Mouse (Mus musculus) lung, embryonic 15.5 days (tissue): ENCODE results near the gene Helq. TPM values are rescaled to one million over a fixed set of nuclear protein-coding genes. Genes with fewer than 3 reads are reported as not detected.

Source experiments
- ATAC-seq: fragments of 200-750 bp; cut with Nextera tagmentation; 2 replicates; pipeline ENCODE4 v1.8.0; 2017; ENCODE audit warnings: moderate number of reproducible peaks, borderline replicate concordance; ENCODE audit not compliant: low FRiP score, low TSS enrichment; ENCODE audit errors: extremely low read depth
- H3K27ac ChIP-seq: fragments of 300-500 bp; sonication (generic); 2 replicates; pipeline ENCODE4 v1.5.1; 2015; ENCODE audit warnings: moderate library complexity, mild to moderate bottlenecking, inconsistent platforms
- H3K27me3 ChIP-seq: fragments of 300-500 bp; sonication (generic); 2 replicates; pipeline ENCODE4 v1.6.1; 2015; ENCODE audit warnings: inconsistent platforms
- H3K36me3 ChIP-seq: fragments of 300-500 bp; sonication (generic); 2 replicates; pipeline ENCODE4 v1.6.1; 2015; ENCODE audit warnings: inconsistent platforms
- H3K4me1 ChIP-seq: fragments of 300-500 bp; sonication (generic); 2 replicates; pipeline ENCODE4 v1.6.1; 2015; ENCODE audit warnings: inconsistent platforms
- H3K4me2 ChIP-seq: fragments of 300-500 bp; sonication (generic); 2 replicates; pipeline ENCODE4 v1.6.1; 2015; ENCODE audit warnings: inconsistent platforms, mild to moderate bottlenecking, moderate library complexity
- H3K4me3 ChIP-seq: fragments of 300-500 bp; sonication (generic); 2 replicates; pipeline ENCODE4 v1.5.1; 2015; ENCODE audit warnings: mild to moderate bottlenecking, inconsistent platforms
- H3K9ac ChIP-seq: fragments of 300-500 bp; sonication (generic); 2 replicates; pipeline ENCODE4 v1.6.1; 2015; ENCODE audit warnings: inconsistent platforms
- H3K9me3 ChIP-seq: fragments of 300-500 bp; sonication (generic); 2 replicates; pipeline ENCODE4 v1.6.1; 2016; ENCODE audit warnings: inconsistent platforms
- WGBS: fragments of 180-500 bp; shearing (Covaris S2); methylation state at CpG from one replicate; pipeline ENCODE4 v1.1.7; 2015; 5-methylcytosine and 5-hydroxymethylcytosine counted together
- polyA plus RNA-seq: library from polyadenylated mRNA; unstranded; fragments of >200 nt; fragmentation: Nextera tagmentation; extraction: Ambion mirVana; gene quantifications from 2 replicates; pipeline ENCODE4 v1.2.1, GENCODE M21; 2015

The Helq gene
- 14.7 and 18.3 TPM in 2 replicates for polyA plus RNA-seq

GRCm38 (mm10) chr5:100798165-100798860, at the start of gene Helq, which contains the start of gene Mrps18c:
TSS of gene Helq (minus strand) at chr5:100798598.
TSS of gene Mrps18c (plus strand) at chr5:100798627.
- WGBS, result under 1% methylated on average over 67 of the region's 67 CpGs
- no peak within 1 kb of the TSS for H3K27ac ChIP-seq
- peaks cover 19% of the 10 kb centered on the region for H3K36me3 ChIP-seq
- H3K9ac ChIP-seq, result peak within 1 kb of the TSS; percentile 72
- ATAC-seq, result peak; percentile 96
- no peaks in the 10 kb centered on the region for H3K9me3 ChIP-seq
- peaks cover 14% of the 10 kb centered on the region for H3K4me1 ChIP-seq
- H3K4me3 ChIP-seq, result peak within 1 kb of the TSS; percentile 92
- H3K27me3 ChIP-seq, result no peaks in the 10 kb centered on the region
- peak within 1 kb of the TSS; percentile 96 for H3K4me2 ChIP-seq

DNA sequence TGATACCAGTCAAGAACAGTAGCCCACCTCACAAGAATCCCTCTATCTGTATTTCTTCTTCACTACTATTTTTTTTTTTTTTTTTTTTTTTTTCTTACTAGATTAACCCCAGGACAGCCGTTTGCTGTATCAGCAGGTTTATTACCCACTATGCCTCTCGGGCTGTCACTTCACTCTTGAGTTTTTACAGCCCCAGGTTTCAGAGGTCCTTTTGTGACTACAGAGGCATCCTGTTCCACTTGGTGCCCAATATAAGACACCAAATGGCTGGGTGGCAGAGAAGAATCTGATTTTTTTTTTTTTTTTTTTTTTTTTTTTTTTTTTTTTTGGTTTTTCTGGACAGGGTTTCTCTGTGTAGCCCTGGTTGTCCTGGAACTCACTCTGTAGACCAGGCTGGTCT, 48.7 kb upstream of the Helq start:
- Histone ChIP-seq H3K27me3 (peaks cover 46% of the 10 kb centered on the region), H3K4me1 (peaks cover 12% of the 10 kb centered on the region), H3K9me3 (no peaks in the 10 kb centered on the region), H3K9ac (no peak overlapping the region), H3K27ac (no peak overlapping the region), H3K4me2 (peak overlapping the region; percentile 97), H3K4me3 (peak overlapping the region; percentile 54), H3K36me3 (no peaks in the 10 kb centered on the region)
- ATAC-seq, result no peak
- WGBS, result 12% methylated on average over 2 of the region's 2 CpGs

DNA sequence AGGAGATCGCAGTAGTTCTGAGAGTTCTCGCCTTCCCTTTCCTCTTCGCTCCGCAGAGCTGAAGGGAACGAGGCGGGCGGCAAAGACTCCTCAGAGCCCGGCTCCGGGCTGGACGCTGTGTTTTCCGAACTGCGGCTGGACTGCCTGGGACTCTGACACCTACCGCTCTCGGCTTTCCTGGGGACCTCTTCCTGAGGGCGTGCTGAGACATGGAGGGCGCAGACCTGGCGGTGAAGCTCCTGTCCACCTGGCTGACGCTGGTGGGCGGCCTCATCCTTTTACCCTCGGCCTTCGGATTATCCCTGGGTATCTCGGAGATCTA, 48.2 kb upstream of the Helq start:
- WGBS, result 2% methylated on average over 21 of the region's 22 CpGs
- ATAC-seq, result peak; percentile 56
- peaks cover 46% of the 10 kb centered on the region for H3K27me3 ChIP-seq
- H3K4me2 ChIP-seq, result peak overlapping the region; percentile 97
- H3K9ac ChIP-seq, result peak overlapping the region; percentile 26
- H3K36me3 ChIP-seq, result no peaks in the 10 kb centered on the region
- peak overlapping the region; percentile 54 for H3K4me3 ChIP-seq
- H3K9me3 ChIP-seq, result no peaks in the 10 kb centered on the region
- H3K4me1 ChIP-seq, result peaks cover 12% of the 10 kb centered on the region
- H3K27ac ChIP-seq, result no peak overlapping the region

GRCm38 (mm10) chr5:100845848-100846598, 47.6 kb upstream of the Helq start:
- H3K27me3 ChIP-seq, result peaks cover 46% of the 10 kb centered on the region
- H3K27ac ChIP-seq, result no peak overlapping the region
- H3K9me3 ChIP-seq, result no peaks in the 10 kb centered on the region
- peak overlapping the region; percentile 26 for H3K9ac ChIP-seq
- H3K4me2 ChIP-seq, result peak overlapping the region; percentile 97
- no peaks in the 10 kb centered on the region for H3K36me3 ChIP-seq
- H3K4me3 ChIP-seq, result peak overlapping the region; percentile 54
- under 1% methylated on average over 52 of the region's 52 CpGs for WGBS
- H3K4me1 ChIP-seq, result peaks cover 12% of the 10 kb centered on the region
- peak; percentile 73 for ATAC-seq

DNA sequence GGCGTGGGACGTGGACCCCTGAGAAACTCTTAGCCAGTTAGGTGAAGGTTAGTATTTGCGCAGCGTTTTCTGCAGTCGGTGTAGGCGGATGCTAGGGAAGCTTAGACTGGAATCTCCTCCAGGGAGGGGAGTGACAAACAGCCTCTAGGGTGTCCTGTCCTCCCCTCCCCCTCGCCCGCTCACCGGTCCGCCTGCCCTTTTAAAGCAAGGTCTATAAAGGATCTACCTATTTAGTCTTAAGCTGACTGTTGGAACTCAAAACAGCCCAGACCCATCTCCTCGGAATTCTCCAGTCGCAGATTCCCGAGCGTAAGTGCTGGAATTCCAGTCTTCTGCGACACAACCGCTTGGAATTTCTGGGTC, 47.1 kb upstream of the Helq start, which contains the start of gene Gpat3:
Gene Gpat3, plus strand, starts transcription at position 229 of the 363 bp plus-strand sequence.
- Histone ChIP-seq H3K4me1 (peaks cover 12% of the 10 kb centered on the region), H3K9ac (peak within 1 kb of the TSS; percentile 26), H3K27ac (no peak within 1 kb of the TSS), H3K4me3 (peak within 1 kb of the TSS; percentile 54), H3K36me3 (no peaks in the 10 kb centered on the region), H3K4me2 (peak within 1 kb of the TSS; percentile 97), H3K9me3 (no peaks in the 10 kb centered on the region), H3K27me3 (peaks cover 46% of the 10 kb centered on the region)
- WGBS, result 0% methylated on average over 16 of the region's 16 CpGs
- ATAC-seq, result no peak

DNA sequence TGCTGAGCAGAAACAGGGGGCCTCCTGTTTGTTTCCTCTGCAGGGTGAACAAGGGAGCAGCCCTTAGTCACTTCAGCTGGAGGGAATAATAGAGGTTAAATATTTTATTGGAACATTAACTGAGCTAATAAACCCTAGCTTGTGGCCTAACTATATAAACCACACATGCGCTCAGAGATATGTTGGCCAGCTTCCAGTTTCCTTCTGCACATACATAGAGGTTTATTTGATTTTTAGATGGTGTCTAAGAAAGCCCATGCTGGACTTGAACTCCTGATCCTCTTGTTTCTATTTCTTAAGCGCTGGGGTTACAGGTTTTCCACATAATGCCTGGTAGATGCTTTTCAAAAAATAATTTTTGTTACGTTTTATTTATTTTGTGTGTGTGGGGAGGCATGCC, 46.1 kb upstream of the Helq start:
- 38% methylated on average over 3 of the region's 3 CpGs for WGBS
- ATAC-seq, result no peak
- Histone ChIP-seq H3K27me3 (peaks cover 46% of the 10 kb centered on the region), H3K4me1 (peaks cover 12% of the 10 kb centered on the region), H3K4me2 (no peak overlapping the region; the same call in 1 of the 2 replicates), H3K9me3 (no peaks in the 10 kb centered on the region), H3K36me3 (no peaks in the 10 kb centered on the region), H3K9ac (no peak overlapping the region), H3K4me3 (no peak overlapping the region), H3K27ac (no peak overlapping the region)

GRCm38 (mm10) chr5:100837907-100838306, 39.5 kb upstream of the Helq start:
- Histone ChIP-seq H3K4me2 (no peak overlapping the region), H3K4me1 (no peaks in the 10 kb centered on the region), H3K4me3 (no peak overlapping the region), H3K27me3 (no peaks in the 10 kb centered on the region), H3K27ac (no peak overlapping the region), H3K9ac (no peak overlapping the region), H3K9me3 (no peaks in the 10 kb centered on the region), H3K36me3 (no peaks in the 10 kb centered on the region)
- no peak for ATAC-seq
- 72% methylated on average over 7 of the region's 7 CpGs for WGBS

DNA sequence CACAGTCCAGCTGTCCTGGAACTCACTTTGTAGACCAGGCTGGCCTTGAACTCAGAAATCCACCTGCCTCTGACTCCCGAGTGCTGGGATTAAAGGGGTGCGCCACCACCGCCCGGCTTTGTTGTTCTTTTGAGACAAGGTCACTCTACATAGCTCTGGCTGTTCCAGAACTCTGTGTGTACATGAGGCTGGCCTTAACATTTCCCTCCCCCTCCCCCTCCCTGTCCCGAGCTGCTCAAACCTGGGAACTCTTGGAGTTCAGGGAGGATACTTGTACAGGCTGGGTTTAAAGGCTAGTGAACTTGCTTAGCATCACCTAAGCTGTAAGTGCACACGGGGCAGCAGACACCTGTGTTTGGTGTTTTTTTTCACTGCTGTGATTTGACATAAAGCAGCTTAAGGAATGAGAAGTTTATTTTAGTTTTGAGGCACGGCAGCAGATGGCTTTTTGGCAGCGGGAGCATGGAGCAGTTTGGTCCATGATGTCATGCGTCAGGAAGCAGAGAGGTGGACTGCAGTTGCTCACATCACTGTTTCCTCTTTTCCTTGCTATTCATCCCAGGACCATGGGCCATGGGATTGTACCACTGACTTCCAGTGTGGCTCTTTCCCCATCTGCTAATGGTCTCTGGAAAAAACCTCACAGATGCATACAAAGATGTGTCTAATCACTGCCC, 37.6 kb upstream of the Helq start:
- Histone ChIP-seq H3K9me3 (no peaks in the 10 kb centered on the region), H3K27ac (no peak overlapping the region), H3K4me1 (no peaks in the 10 kb centered on the region), H3K4me3 (no peak overlapping the region), H3K9ac (no peak overlapping the region), H3K4me2 (no peak overlapping the region), H3K36me3 (no peaks in the 10 kb centered on the region), H3K27me3 (no peaks in the 10 kb centered on the region)
- WGBS, result 36% methylated on average over 9 of the region's 9 CpGs
- ATAC-seq, result no peak

GRCm38 (mm10) chr5:100833841-100834240, 35.4 kb upstream of the Helq start:
- Histone ChIP-seq H3K4me2 (no peak overlapping the region), H3K4me1 (no peaks in the 10 kb centered on the region), H3K27me3 (no peaks in the 10 kb centered on the region), H3K9me3 (no peaks in the 10 kb centered on the region), H3K36me3 (no peaks in the 10 kb centered on the region), H3K4me3 (no peak overlapping the region), H3K9ac (no peak overlapping the region), H3K27ac (no peak overlapping the region)
- no peak for ATAC-seq
- WGBS, result 76% methylated on average over 2 of the region's 2 CpGs

DNA sequence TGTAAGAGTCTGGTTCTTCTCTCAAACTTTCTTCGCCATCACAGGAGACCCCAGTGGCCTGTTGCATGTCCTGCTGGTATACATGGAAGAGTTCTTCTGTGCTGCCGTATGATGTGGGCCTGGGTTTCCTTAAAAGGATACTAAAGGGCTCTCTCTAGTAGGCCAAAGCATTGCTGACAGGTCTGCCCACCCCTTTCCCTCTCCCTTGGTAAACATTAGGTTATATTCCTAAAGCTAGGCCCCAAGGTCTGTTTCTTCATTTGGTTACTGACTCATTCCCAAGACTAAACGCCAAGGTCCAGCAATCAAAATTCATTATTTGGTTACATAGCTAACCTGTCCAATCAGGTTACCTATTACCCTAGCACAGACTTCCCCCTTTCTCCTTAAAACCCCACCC, 34.3 kb upstream of the Helq start:
- Histone ChIP-seq H3K9me3 (no peaks in the 10 kb centered on the region), H3K36me3 (no peaks in the 10 kb centered on the region), H3K4me1 (no peaks in the 10 kb centered on the region), H3K27ac (no peak overlapping the region), H3K9ac (no peak overlapping the region), H3K4me2 (no peak overlapping the region), H3K4me3 (no peak overlapping the region), H3K27me3 (no peaks in the 10 kb centered on the region)
- 89% methylated on average over 3 of the region's 3 CpGs for WGBS
- ATAC-seq, result no peak

GRCm38 (mm10) chr5:100828701-100829100, 30.3 kb upstream of the Helq start:
- Histone ChIP-seq H3K4me3 (no peak overlapping the region), H3K27me3 (no peaks in the 10 kb centered on the region), H3K4me1 (no peaks in the 10 kb centered on the region), H3K4me2 (no peak overlapping the region), H3K9me3 (no peaks in the 10 kb centered on the region), H3K9ac (no peak overlapping the region), H3K36me3 (no peaks in the 10 kb centered on the region), H3K27ac (no peak overlapping the region)
- WGBS, result 78% methylated on average over 3 of the region's 3 CpGs
- no peak for ATAC-seq

DNA sequence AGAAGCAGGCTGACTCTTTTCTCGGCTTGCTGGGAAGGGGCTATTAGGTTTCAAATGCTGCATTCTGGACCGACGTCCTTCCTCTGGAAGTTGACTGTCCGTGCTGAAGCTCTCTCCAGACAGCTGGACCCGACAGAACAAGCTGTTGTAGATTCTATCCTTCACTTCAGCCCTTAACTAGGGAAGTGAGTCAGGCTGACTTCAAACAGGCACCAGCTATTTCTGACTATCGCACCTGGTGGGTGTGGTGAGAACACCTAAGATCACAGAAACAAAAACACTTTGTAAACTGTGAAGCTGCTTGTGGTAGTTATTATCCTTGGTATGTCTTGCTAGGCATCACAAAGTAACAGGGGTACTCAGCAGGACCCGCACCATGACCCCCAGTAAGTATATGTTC, 28.1 kb upstream of the Helq start:
- Histone ChIP-seq H3K27me3 (no peaks in the 10 kb centered on the region), H3K36me3 (no peaks in the 10 kb centered on the region), H3K27ac (no peak overlapping the region), H3K4me3 (no peak overlapping the region), H3K4me2 (no peak overlapping the region), H3K9ac (no peak overlapping the region), H3K9me3 (no peaks in the 10 kb centered on the region), H3K4me1 (no peaks in the 10 kb centered on the region)
- WGBS, result 66% methylated on average over 7 of the region's 7 CpGs
- ATAC-seq, result no peak
